Mouse (Mus musculus) thymus, postnatal 4 days (tissue): ENCODE results near the gene Srsf7.

Experiments used
- DNase-seq: peaks from one replicate; pipeline ENCODE4 v3.0.0; 2021

Srsf7 gene

DNA sequence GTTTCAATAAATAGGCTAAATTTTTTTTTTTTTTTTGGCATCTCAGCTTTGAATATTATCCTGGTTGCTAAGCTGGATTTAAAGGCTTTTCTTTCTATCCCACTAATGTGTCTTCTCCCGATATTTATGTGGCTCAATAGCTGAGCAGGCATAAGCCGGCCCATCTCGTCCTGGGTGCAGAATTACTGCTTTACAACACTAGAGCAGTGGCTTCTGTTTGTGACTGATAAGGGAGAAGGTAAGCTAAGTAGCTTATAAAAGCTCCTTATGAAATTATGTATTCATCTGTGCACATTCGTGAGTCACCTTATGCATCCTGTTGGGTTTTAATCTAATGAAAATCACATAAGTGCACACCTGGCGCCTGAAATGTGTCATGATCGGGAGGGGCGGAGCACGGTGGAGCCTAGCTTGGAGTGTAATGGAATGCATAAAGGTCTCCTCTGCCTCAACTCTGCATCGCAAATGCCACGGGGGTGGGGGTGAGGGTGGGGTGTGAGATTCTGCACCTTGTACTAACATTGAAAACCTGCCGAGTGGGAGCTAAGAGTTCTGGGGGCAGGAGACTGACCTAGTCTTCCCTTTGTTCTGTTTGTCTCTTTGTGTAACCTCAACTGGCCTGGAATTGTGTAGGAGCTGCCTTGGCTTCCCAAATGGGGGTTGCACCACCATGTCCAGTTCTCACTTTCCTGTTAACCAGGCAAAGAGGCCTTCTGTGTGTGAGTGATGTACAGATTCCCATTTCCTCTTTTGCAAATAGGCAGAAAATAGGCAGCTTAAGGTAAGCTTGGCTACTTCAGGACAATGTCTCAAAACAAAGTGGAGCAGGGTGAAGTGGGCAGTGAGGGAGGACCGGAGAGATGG lies 54.1 kb downstream of the Srsf7 start:
- DNase-seq = peak; percentile 14

DNA sequence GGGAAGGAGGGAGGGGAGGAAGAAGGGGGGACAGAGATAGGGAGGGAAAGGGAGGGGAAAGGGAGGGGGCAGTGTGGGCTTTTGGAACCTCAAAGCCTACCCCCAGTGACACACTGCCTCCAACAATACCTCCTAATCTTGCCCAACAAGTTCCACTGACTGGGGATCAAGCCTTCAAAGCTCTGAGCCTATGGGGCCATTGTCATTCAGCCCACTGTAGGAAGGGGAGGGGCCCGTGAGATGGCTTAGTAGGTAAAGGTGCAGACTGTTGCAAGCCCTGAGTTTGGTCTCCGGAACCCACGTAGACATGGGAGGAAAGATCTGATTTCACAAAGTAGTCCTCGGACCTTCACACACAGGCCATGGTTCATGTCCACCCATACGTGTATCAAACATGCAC lies 55.8 kb downstream of the Srsf7 start:
- no peak for DNase-seq
